Mouse (Mus musculus) forebrain, embryonic 11.5 days (tissue): ENCODE measurements at regions not wholly inside any gene's neighbourhood (a gene's known extent, or its start where the extent isn't known, plus 50 kb on each side); places are given as distances from the start of the nearest gene placed in this dataset.

Experiments
- ATAC-seq: fragments of 200-750 bp; cut with Nextera tagmentation; replicated peaks from 2 replicates; pipeline ENCODE4 v1.8.0; 2017; ENCODE audit warnings: moderate TSS enrichment; ENCODE audit not compliant: low FRiP score
- DNase-seq: peaks from one replicate; pipeline ENCODE4 v3.0.0-alpha.2; 2017; ENCODE audit warnings: low spot score
- H3K27ac ChIP-seq: fragments of 300-500 bp; sonication (generic); 2 replicates; pipeline ENCODE4 v1.5.1; 2014; ENCODE audit warnings: low read depth, low read length
- H3K27me3 ChIP-seq: fragments of 300-500 bp; sonication (generic); 2 replicates; pipeline ENCODE4 v1.6.1; 2014; ENCODE audit warnings: mild to moderate bottlenecking, low read length, mixed read lengths; ENCODE audit not compliant: control insufficient read depth, insufficient read depth
- H3K36me3 ChIP-seq: fragments of 300-500 bp; sonication (generic); 2 replicates; pipeline ENCODE4 v1.6.1; 2014; ENCODE audit warnings: mild to moderate bottlenecking, low read length, moderate library complexity, mixed read lengths; ENCODE audit not compliant: control insufficient read depth, insufficient read depth
- H3K4me1 ChIP-seq: fragments of 300-500 bp; sonication (generic); replicated peaks from 2 replicates; pipeline ENCODE4 v1.6.1; 2014; ENCODE audit warnings: low read length, mixed read lengths; ENCODE audit not compliant: control insufficient read depth, insufficient read depth
- H3K4me2 ChIP-seq: fragments of 300-500 bp; sonication (generic); 2 replicates; pipeline ENCODE4 v1.6.1; 2014; ENCODE audit warnings: low read depth, mild to moderate bottlenecking, low read length, moderate library complexity, mixed read lengths; ENCODE audit not compliant: severe bottlenecking
- H3K4me3 ChIP-seq: fragments of 300-500 bp; sonication (generic); 2 replicates; pipeline ENCODE4 v1.5.1; 2014; ENCODE audit warnings: low read depth, low read length
- H3K9ac ChIP-seq: fragments of 300-500 bp; sonication (generic); 2 replicates; pipeline ENCODE4 v1.6.1; 2014; ENCODE audit warnings: low read length
- H3K9me3 ChIP-seq: fragments of 300-500 bp; sonication (generic); 2 replicates; pipeline ENCODE4 v1.6.1; 2016; ENCODE audit warnings: low read length, mixed read lengths; ENCODE audit not compliant: control insufficient read depth
- WGBS: fragments of 180-500 bp; shearing (Covaris S2); extraction: QIAGEN DNeasy Blood & Tissue Kit; methylation state at CpG from one replicate; pipeline ENCODE4 v1.1.7; 2014; 5-methylcytosine and 5-hydroxymethylcytosine counted together

- Histone ChIP-seq H3K4me1 (no peaks in the 10 kb centered on the region), H3K27me3 (no peaks in the 10 kb centered on the region), H3K4me3 (no peak overlapping the region), H3K4me2 (no peak overlapping the region), H3K9me3 (no peaks in the 10 kb centered on the region), H3K27ac (no peak overlapping the region), H3K36me3 (no peaks in the 10 kb centered on the region), H3K9ac (no peak overlapping the region)
- ATAC-seq (no peak), DNase-seq (no peak)
Measured at GRCm38 (mm10) chr4:53915326-53915725, 89.5 kb downstream of the Tmem38b start.

DNA sequence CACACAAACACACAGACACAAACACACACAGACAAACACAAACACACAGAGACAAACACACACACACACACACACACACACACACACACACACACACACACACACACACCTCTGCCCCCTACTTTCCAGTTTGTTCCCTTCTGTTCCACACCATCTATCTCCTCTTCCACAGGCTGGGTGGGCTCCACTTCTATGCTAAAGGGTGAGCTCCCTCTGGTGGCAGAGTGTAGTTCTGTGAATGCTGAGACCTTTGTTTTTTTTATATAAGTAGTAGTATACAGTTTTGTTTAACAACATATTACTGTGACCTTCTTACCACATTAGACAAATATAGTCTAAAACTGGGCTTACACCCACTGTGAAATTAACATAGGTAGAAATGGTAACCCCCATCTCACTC is 93.3 kb downstream of the Tmem38b start:
- ATAC-seq, result no peak
- Histone ChIP-seq H3K9me3 (no peaks in the 10 kb centered on the region), H3K27me3 (no peaks in the 10 kb centered on the region), H3K36me3 (no peaks in the 10 kb centered on the region), H3K27ac (no peak overlapping the region), H3K4me1 (no peaks in the 10 kb centered on the region), H3K9ac (no peak overlapping the region), H3K4me3 (no peak overlapping the region), H3K4me2 (no peak overlapping the region)
- DNase-seq, result no peak

GRCm38 (mm10) chr4:53920587-53920986 is 94.7 kb downstream of the Tmem38b start:
- no peaks in the 10 kb centered on the region for H3K4me1 ChIP-seq
- 88% methylated on average over 2 of the region's 2 CpGs for WGBS
- no peak overlapping the region for H3K27ac ChIP-seq
- H3K9ac ChIP-seq, result no peak overlapping the region
- ATAC-seq (no peak), DNase-seq (no peak)
- H3K9me3 ChIP-seq, result no peaks in the 10 kb centered on the region
- H3K27me3 ChIP-seq, result no peaks in the 10 kb centered on the region
- H3K4me2 ChIP-seq, result no peak overlapping the region
- H3K4me3 ChIP-seq, result no peak overlapping the region
- no peaks in the 10 kb centered on the region for H3K36me3 ChIP-seq

- no peak overlapping the region for H3K4me3 ChIP-seq
- no peaks in the 10 kb centered on the region for H3K36me3 ChIP-seq
- H3K27ac ChIP-seq, result no peak overlapping the region
- WGBS, result 84% methylated on average over 3 of the region's 3 CpGs
- H3K4me2 ChIP-seq, result no peak overlapping the region
- ATAC-seq (peak; percentile 51), DNase-seq (no peak)
- no peaks in the 10 kb centered on the region; the same call in 1 of the 2 replicates for H3K4me1 ChIP-seq
- no peaks in the 10 kb centered on the region for H3K27me3 ChIP-seq
- H3K9ac ChIP-seq, result no peak overlapping the region
- H3K9me3 ChIP-seq, result no peaks in the 10 kb centered on the region
Measured at GRCm38 (mm10) chr4:53931068-53931467, 105.2 kb downstream of the Tmem38b start.

DNA sequence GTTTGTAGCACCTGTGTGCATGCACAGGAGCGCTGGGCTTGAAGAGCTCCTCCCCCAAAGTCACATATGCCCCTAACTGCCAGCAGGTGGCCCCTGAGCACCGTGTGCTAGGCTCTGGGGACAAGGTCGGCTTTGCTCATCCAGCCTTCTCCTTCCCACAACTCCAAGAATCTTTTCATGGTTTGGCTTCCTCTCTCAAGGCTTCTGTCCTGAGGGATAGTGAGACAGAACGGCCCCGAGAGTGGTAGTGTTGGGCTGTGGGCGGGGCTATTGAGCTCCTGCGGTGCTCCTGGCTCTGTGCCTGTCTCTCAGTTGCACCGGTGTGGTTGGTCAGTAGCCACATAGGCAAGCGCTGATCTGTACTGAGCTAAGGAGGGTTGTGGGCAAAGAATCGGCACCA is 105.7 kb downstream of the Tmem38b start:
- Histone ChIP-seq H3K4me2 (peak overlapping the region; percentile 36; the same call in 1 of the 2 replicates), H3K9me3 (no peaks in the 10 kb centered on the region), H3K27ac (no peak overlapping the region), H3K4me1 (no peaks in the 10 kb centered on the region; the same call in 1 of the 2 replicates), H3K4me3 (no peak overlapping the region), H3K27me3 (no peaks in the 10 kb centered on the region), H3K9ac (no peak overlapping the region; the same call in 1 of the 2 replicates), H3K36me3 (no peaks in the 10 kb centered on the region)
- peak; percentile 78 for ATAC-seq
- 15% methylated on average over 10 of the region's 10 CpGs for WGBS
- DNase-seq, result peak; percentile 82

DNA sequence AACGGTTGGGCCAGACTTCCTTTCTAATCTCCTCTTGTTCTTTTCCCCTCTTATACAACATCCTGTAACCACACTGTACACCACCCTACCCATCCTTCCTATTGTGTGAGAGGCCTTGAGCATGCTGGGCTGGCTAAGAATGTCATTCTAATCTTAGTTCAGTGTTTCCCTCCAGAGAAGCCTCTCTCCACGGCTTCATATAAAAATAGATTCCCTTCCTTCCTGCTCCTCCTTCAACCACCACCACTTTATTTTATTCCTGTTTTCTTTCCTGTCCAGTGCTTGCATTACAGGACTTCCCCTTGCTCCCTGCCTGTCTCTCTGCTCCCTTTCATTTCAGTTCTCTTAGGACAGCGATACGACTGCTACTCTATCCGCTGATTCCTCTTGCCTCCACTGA is 109.5 kb downstream of the Tmem38b start:
- WGBS, result 90% methylated on average over 5 of the region's 5 CpGs
- H3K9ac ChIP-seq, result no peak overlapping the region

GRCm38 (mm10) chr4:53948736-53949135 is 122.9 kb downstream of the Tmem38b start:
- DNase-seq (no peak), ATAC-seq (no peak)
- Histone ChIP-seq H3K4me2 (no peak overlapping the region), H3K9me3 (no peaks in the 10 kb centered on the region), H3K27me3 (no peaks in the 10 kb centered on the region), H3K27ac (no peak overlapping the region), H3K4me3 (no peak overlapping the region), H3K36me3 (no peaks in the 10 kb centered on the region), H3K9ac (no peak overlapping the region), H3K4me1 (peaks cover 11% of the 10 kb centered on the region)
- WGBS, result 89% methylated on average over 7 of the region's 7 CpGs

More for the DNA sequence above, 109.5 kb downstream of the Tmem38b start:
- H3K27me3 ChIP-seq, result no peaks in the 10 kb centered on the region
- no peak overlapping the region for H3K4me3 ChIP-seq
- ATAC-seq (no peak), DNase-seq (no peak)
- H3K4me2 ChIP-seq, result no peak overlapping the region
- no peak overlapping the region for H3K27ac ChIP-seq
- no peaks in the 10 kb centered on the region for H3K36me3 ChIP-seq
- no peaks in the 10 kb centered on the region; the same call in 1 of the 2 replicates for H3K4me1 ChIP-seq
- no peaks in the 10 kb centered on the region for H3K9me3 ChIP-seq

- DNase-seq (no peak), ATAC-seq (no peak)
- H3K9me3 ChIP-seq, result no peaks in the 10 kb centered on the region
- no peak overlapping the region for H3K4me3 ChIP-seq
- no peak overlapping the region for H3K27ac ChIP-seq
- WGBS, result 93% methylated on average over 3 of the region's 3 CpGs
- H3K4me1 ChIP-seq, result peaks cover 11% of the 10 kb centered on the region
- H3K4me2 ChIP-seq, result no peak overlapping the region
- H3K36me3 ChIP-seq, result no peaks in the 10 kb centered on the region
- no peak overlapping the region for H3K9ac ChIP-seq
- no peaks in the 10 kb centered on the region for H3K27me3 ChIP-seq
Measured at GRCm38 (mm10) chr4:53949164-53949563, 123.3 kb downstream of the Tmem38b start.

GRCm38 (mm10) chr4:53950496-53950895 is 124.7 kb downstream of the Tmem38b start:
- ATAC-seq (no peak), DNase-seq (no peak)
- H3K4me1 ChIP-seq, result peaks cover 11% of the 10 kb centered on the region
- no peaks in the 10 kb centered on the region for H3K9me3 ChIP-seq
- no peak overlapping the region for H3K4me3 ChIP-seq
- H3K4me2 ChIP-seq, result no peak overlapping the region
- WGBS, result 45% methylated on average over 6 of the region's 6 CpGs
- H3K36me3 ChIP-seq, result no peaks in the 10 kb centered on the region
- no peak overlapping the region for H3K27ac ChIP-seq
- H3K27me3 ChIP-seq, result no peaks in the 10 kb centered on the region
- H3K9ac ChIP-seq, result no peak overlapping the region
